Mouse (Mus musculus) kidney, postnatal 0 days (tissue): ENCODE data around the gene Tjp2. TPM values are rescaled to one million over a fixed set of nuclear protein-coding genes. Genes with fewer than 3 reads are reported as not detected.
A peak's percentile ranks its signal among the peaks of the same experiment; 100 is the strongest.

Experiments
- ATAC-seq: fragments of 200-750 bp; cut with Nextera tagmentation; replicated peaks from 2 replicates; pipeline ENCODE4 v1.8.0; 2017; ENCODE audit warnings: low read depth, moderate number of reproducible peaks, moderate TSS enrichment, moderate library complexity; ENCODE audit not compliant: low FRiP score
- DNase-seq: peaks from one replicate; pipeline ENCODE4 v3.0.0-alpha.2; 2016; ENCODE audit warnings: low spot score
- H3K27ac ChIP-seq: fragments of 300-500 bp; sonication (generic); 2 replicates; pipeline ENCODE4 v1.5.1; 2014; ENCODE audit warnings: mild to moderate bottlenecking
- H3K27me3 ChIP-seq: fragments of 300-500 bp; sonication (generic); 2 replicates; pipeline ENCODE4 v1.6.1; 2014; ENCODE audit warnings: low read length, mixed read lengths; ENCODE audit not compliant: insufficient read depth
- H3K36me3 ChIP-seq: fragments of 300-500 bp; sonication (generic); 2 replicates; pipeline ENCODE4 v1.6.1; 2014; ENCODE audit warnings: low read length, mixed read lengths; ENCODE audit not compliant: insufficient read depth
- H3K4me1 ChIP-seq: fragments of 300-500 bp; sonication (generic); replicated peaks from 2 replicates; pipeline ENCODE4 v1.6.1; 2014; ENCODE audit warnings: antibody characterized with exemption, low read length, mixed read lengths; ENCODE audit not compliant: insufficient read depth
- H3K4me2 ChIP-seq: fragments of 300-500 bp; sonication (generic); 2 replicates; pipeline ENCODE4 v1.6.1; 2014; ENCODE audit warnings: mild to moderate bottlenecking, low read length, moderate library complexity, mixed read lengths
- H3K4me3 ChIP-seq: fragments of 300-500 bp; sonication (generic); replicated peaks from 2 replicates; pipeline ENCODE4 v1.5.1; 2014; ENCODE audit warnings: low read depth, low read length
- H3K9ac ChIP-seq: fragments of 300-500 bp; sonication (generic); 2 replicates; pipeline ENCODE4 v1.6.1; 2014; ENCODE audit warnings: low read depth, low read length
- H3K9me3 ChIP-seq: fragments of 300-500 bp; sonication (generic); replicated peaks from 2 replicates; pipeline ENCODE4 v1.6.1; 2016; ENCODE audit warnings: low read length, inconsistent platforms, mixed read lengths
- CTCF ChIP-seq: IDR thresholded peaks from 2 replicates; pipeline ENCODE4 v1.5.1; 2016; ENCODE audit warnings: antibody characterized with exemption, low read depth, mild to moderate bottlenecking, moderate library complexity
- WGBS: fragments of 180-500 bp; shearing (Covaris S2); extraction: QIAGEN DNeasy Blood & Tissue Kit; methylation state at CpG from one replicate; pipeline ENCODE4 v1.1.7; 2014; 5-methylcytosine and 5-hydroxymethylcytosine counted together
- polyA plus RNA-seq: library from polyadenylated mRNA; unstranded; fragments of >200 nt; fragmentation: Nextera tagmentation; extraction: Ambion mirVana; gene quantifications from 2 replicates; pipeline ENCODE4 v1.2.1, GENCODE M21; 2015

The Tjp2 gene
- polyA plus RNA-seq, 1 experiment from 2014 or later: 24.9 TPM

GRCm38 (mm10) chr19:24266046-24266830 lies 41.4 kb upstream of the Tjp2 start:
- ATAC-seq (peak; percentile 60; the same call in 1 of the 2 replicates), DNase-seq (peak; percentile 41)
- H3K4me2 ChIP-seq: no peak overlapping the region
- 0 out of 2 replicates have a peak, but pooled peaks cover 4% of the 10 kb centered on the region for H3K4me1 ChIP-seq
- 69% methylated on average over 7 of the region's 7 CpGs for WGBS
- peak; percentile 41; the same call in 1 of the 2 replicates for TF ChIP-seq CTCF
- peak overlapping the region; percentile 86 for H3K27ac ChIP-seq
- H3K27me3 ChIP-seq: no peaks in the 10 kb centered on the region
- no peak overlapping the region for H3K9ac ChIP-seq
- H3K36me3 ChIP-seq: no peaks in the 10 kb centered on the region
- no peaks in the 10 kb centered on the region for H3K9me3 ChIP-seq
- no peak overlapping the region for H3K4me3 ChIP-seq

- Histone ChIP-seq H3K36me3 (0 out of 2 replicates have a peak, but pooled peaks cover 3% of the 10 kb centered on the region), H3K9ac (no peak overlapping the region), H3K9me3 (no peaks in the 10 kb centered on the region), H3K27me3 (no peaks in the 10 kb centered on the region), H3K27ac (peak overlapping the region; percentile 86; the same call in 1 of the 2 replicates), H3K4me1 (0 out of 2 replicates have a peak, but pooled peaks cover 4% of the 10 kb centered on the region), H3K4me3 (no peak overlapping the region), H3K4me2 (no peak overlapping the region)
- DNase-seq (peak; percentile 87), ATAC-seq (peak; percentile 82)
- WGBS: 34% methylated on average over 7 of the region's 7 CpGs
- TF ChIP-seq CTCF: peak; percentile 90
Observed at GRCm38 (mm10) chr19:24264991-24265390, 40.2 kb upstream of the Tjp2 start.

- no peak for TF ChIP-seq CTCF
- WGBS: 71% methylated on average over 14 of the region's 14 CpGs
- no peaks in the 10 kb centered on the region for H3K9me3 ChIP-seq
Observed at GRCm38 (mm10) chr19:24262736-24263135, 37.9 kb upstream of the Tjp2 start.

GRCm38 (mm10) chr19:24259390-24260351 lies 34.8 kb upstream of the Tjp2 start:
- Histone ChIP-seq H3K27me3 (no peaks in the 10 kb centered on the region), H3K9me3 (no peaks in the 10 kb centered on the region), H3K27ac (peak overlapping the region; percentile 34; the same call in 1 of the 2 replicates), H3K4me3 (no peak overlapping the region), H3K4me2 (no peak overlapping the region), H3K9ac (no peak overlapping the region), H3K36me3 (0 out of 2 replicates have a peak, but pooled peaks cover 3% of the 10 kb centered on the region), H3K4me1 (no peaks in the 10 kb centered on the region)
- DNase-seq: no peak
- ATAC-seq: no peak; the same call in 1 of the 2 replicates
- no peak for TF ChIP-seq CTCF
- 78% methylated on average over 12 of the region's 12 CpGs for WGBS

More at GRCm38 (mm10) chr19:24262736-24263135, 37.9 kb upstream of the Tjp2 start:
- Histone ChIP-seq H3K36me3 (0 out of 2 replicates have a peak, but pooled peaks cover 3% of the 10 kb centered on the region), H3K4me1 (no peaks in the 10 kb centered on the region), H3K4me2 (no peak overlapping the region), H3K27ac (no peak overlapping the region), H3K9ac (no peak overlapping the region), H3K4me3 (no peak overlapping the region), H3K27me3 (no peaks in the 10 kb centered on the region)
- DNase-seq (no peak), ATAC-seq (no peak)

GRCm38 (mm10) chr19:24258368-24258767 lies 33.5 kb upstream of the Tjp2 start:
- DNase-seq (peak; percentile 43), ATAC-seq (no peak)
- WGBS: 68% methylated on average over 5 of the region's 5 CpGs
- Histone ChIP-seq H3K27ac (no peak overlapping the region), H3K36me3 (0 out of 2 replicates have a peak, but pooled peaks cover 3% of the 10 kb centered on the region), H3K27me3 (no peaks in the 10 kb centered on the region), H3K4me1 (no peaks in the 10 kb centered on the region), H3K4me3 (no peak overlapping the region), H3K4me2 (no peak overlapping the region), H3K9ac (no peak overlapping the region), H3K9me3 (no peaks in the 10 kb centered on the region)
- TF ChIP-seq CTCF: no peak

- 81% methylated on average over 6 of the region's 6 CpGs for WGBS
- no peaks in the 10 kb centered on the region for H3K4me1 ChIP-seq
- TF ChIP-seq CTCF: no peak
- DNase-seq (no peak), ATAC-seq (no peak)
- no peaks in the 10 kb centered on the region for H3K9me3 ChIP-seq
- no peak overlapping the region for H3K9ac ChIP-seq
- no peak overlapping the region for H3K27ac ChIP-seq
- 0 out of 2 replicates have a peak, but pooled peaks cover 3% of the 10 kb centered on the region for H3K36me3 ChIP-seq
- no peak overlapping the region for H3K4me2 ChIP-seq
- H3K4me3 ChIP-seq: no peak overlapping the region
- H3K27me3 ChIP-seq: no peaks in the 10 kb centered on the region
Observed at GRCm38 (mm10) chr19:24257962-24258361, 33.1 kb upstream of the Tjp2 start.
